Mouse (Mus musculus): ENCODE data around the gene Aspg. TPM values are rescaled to one million over a fixed set of nuclear protein-coding genes. Genes with fewer than 3 reads are reported as not detected.

The Aspg gene
- polyA plus RNA-seq, 2 experiments, result 0.09 TPM; not detected in 1

DNA sequence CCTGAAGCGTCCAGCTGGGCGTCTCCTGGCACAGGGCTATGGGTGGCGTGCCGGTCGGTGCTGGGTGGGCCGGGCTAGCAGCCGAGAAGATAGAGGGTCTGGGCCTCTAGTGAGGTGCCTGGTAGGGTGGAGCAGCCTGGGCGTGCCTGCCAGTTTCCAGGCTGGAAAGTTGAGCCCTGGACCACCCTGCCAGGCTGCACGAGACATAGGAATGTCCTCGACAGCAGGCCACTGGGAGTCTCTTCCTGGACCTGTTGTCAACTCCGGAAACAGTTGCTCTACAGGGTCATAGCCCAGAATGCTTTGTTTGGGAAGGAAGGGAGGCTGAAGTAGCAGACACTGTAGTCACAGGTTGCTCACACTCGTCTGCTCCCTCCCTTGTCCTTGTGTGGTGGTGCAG is 47.1 kb downstream of the Aspg start:
- no peak for ATAC-seq (ENCODE audit: insufficient read depth)
- Histone ChIP-seq H3K36me3 (replicated peaks; ENCODE audit: control insufficient read depth, insufficient read depth, low read depth) (no peaks in the 10 kb centered on the region), H3K4me2 (ENCODE audit: low read depth) (no peak overlapping the region), H3K27ac (no peak overlapping the region), H3K9ac (replicated peaks) (no peak overlapping the region), H3K4me3 (ENCODE audit: insufficient read depth in 1 of 2, low read depth in 2 of 2, low read length in 2 of 2) (no peak overlapping the region), H3K4me1 (replicated peaks; ENCODE audit: control insufficient read depth in 2 of 2, insufficient read depth in 2 of 2, low read length in 1 of 2) (no peaks in the 10 kb centered on the region), H3K9me3 (ENCODE audit: control insufficient read depth, low read length) (no peaks in the 10 kb centered on the region), H3K27me3 (ENCODE audit: control insufficient read depth, insufficient read depth, low read length) (no peaks in the 10 kb centered on the region)
- DNase-seq (ENCODE audit: low read depth in 3 of 3, low spot score in 3 of 3), result no peak
- TF ChIP-seq CTCF (IDR thresholded peaks at IDR 0.05; ENCODE audit: low read depth), result no peak
- no peak for TF ChIP-seq EP300 (IDR thresholded peaks at IDR 0.05; ENCODE audit: low read depth)
- 65% methylated on average over 12 of the region's 12 CpGs for WGBS (ENCODE audit: insufficient replicate concordance)

DNA sequence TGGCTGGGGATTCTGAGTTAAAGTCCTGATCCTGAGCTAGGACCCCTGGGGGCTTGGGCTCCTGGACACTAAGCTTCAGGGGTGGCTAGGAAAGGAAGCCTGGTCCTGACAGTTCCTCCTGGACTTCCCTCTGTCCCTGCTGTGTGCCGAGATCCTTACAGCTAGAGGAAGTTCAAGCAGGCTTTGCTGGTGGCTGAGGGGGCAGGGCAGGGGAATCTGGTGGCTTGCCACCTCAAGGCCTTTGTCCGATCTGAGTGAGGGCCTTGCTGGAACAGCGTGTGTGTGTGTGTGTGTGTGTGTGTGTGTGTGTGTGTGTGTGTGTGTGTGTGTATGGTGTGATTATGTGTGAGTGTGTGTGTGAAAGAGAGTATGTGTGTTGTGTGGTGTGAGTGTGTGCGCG is 48.0 kb downstream of the Aspg start:
- ATAC-seq (ENCODE audit: insufficient read depth), result no peak
- H3K27me3 ChIP-seq (ENCODE audit: control insufficient read depth, insufficient read depth, low read length), result no peaks in the 10 kb centered on the region
- WGBS (ENCODE audit: insufficient replicate concordance), result 43% methylated on average over 5 of the region's 5 CpGs
- no peaks in the 10 kb centered on the region for H3K9me3 ChIP-seq (ENCODE audit: control insufficient read depth, low read length)
- no peak overlapping the region for H3K4me2 ChIP-seq (ENCODE audit: low read depth)
- no peak for TF ChIP-seq CTCF (IDR thresholded peaks at IDR 0.05; ENCODE audit: low read depth)
- no peak for TF ChIP-seq EP300 (IDR thresholded peaks at IDR 0.05; ENCODE audit: low read depth)
- no peak overlapping the region for H3K9ac ChIP-seq (replicated peaks)
- no peak for DNase-seq (ENCODE audit: low read depth in 3 of 3, low spot score in 3 of 3)
- no peaks in the 10 kb centered on the region for H3K36me3 ChIP-seq (replicated peaks; ENCODE audit: control insufficient read depth, insufficient read depth, low read depth)
- no peaks in the 10 kb centered on the region for H3K4me1 ChIP-seq (replicated peaks; ENCODE audit: control insufficient read depth in 2 of 2, insufficient read depth in 2 of 2, low read length in 1 of 2)
- no peak overlapping the region for H3K27ac ChIP-seq
- H3K4me3 ChIP-seq (ENCODE audit: insufficient read depth in 1 of 2, low read depth in 2 of 2, low read length in 2 of 2), result no peak overlapping the region

DNA sequence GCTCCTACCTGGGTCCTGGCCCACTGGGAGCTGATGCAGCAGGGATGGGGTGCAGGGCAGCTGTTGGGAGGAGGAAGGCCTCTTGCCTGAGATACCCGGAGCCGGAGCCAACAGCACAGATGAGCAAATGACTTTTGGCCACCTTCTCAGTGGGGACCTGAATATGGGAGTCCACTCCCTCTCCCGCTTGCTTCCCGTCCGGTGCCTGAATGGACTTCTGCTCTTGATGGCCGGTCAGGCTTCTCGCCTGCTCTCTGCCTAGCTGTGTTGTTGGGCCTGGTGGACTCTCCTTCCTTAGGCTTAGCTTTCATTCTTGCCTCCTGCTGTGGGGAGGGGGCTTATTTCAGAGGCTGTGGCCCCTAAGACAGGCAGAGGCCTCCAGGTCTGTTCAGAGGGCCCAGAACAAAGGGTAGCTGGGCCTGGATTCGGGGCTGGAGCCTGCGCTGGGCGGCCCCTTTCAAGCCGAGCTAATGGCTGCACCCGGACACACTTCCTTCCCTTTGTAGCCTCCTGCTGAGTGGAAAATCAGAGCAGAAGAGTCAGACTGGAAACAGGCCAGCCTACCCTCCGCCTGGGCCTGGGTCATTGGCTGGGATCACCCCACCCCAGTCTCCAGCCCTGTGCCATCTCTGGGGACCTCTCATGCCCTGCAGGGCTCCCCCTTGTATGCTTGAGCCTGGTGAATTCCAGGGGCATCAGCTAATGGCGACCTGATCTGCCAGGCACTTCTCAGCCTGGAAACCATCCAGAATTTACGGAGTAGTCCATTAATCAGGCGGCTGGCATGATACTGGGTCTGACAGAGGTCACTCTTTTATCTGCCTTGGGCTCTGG is 49.0 kb downstream of the Aspg start:
- no peak for ATAC-seq (ENCODE audit: insufficient read depth)
- H3K4me1 ChIP-seq (replicated peaks; ENCODE audit: control insufficient read depth in 2 of 2, insufficient read depth in 2 of 2, low read length in 1 of 2), result no peaks in the 10 kb centered on the region
- no peak overlapping the region for H3K4me2 ChIP-seq (ENCODE audit: low read depth)
- no peak for DNase-seq (ENCODE audit: low read depth in 3 of 3, low spot score in 3 of 3)
- no peak overlapping the region for H3K4me3 ChIP-seq (ENCODE audit: insufficient read depth in 1 of 2, low read depth in 2 of 2, low read length in 2 of 2)
- H3K27me3 ChIP-seq (ENCODE audit: control insufficient read depth, insufficient read depth, low read length), result no peaks in the 10 kb centered on the region
- H3K27ac ChIP-seq, result no peak overlapping the region
- H3K9ac ChIP-seq (replicated peaks), result no peak overlapping the region
- H3K36me3 ChIP-seq (replicated peaks; ENCODE audit: control insufficient read depth, insufficient read depth, low read depth), result no peaks in the 10 kb centered on the region
- no peaks in the 10 kb centered on the region for H3K9me3 ChIP-seq (ENCODE audit: control insufficient read depth, low read length)
- 63% methylated on average over 16 of the region's 16 CpGs for WGBS (ENCODE audit: insufficient replicate concordance)
- TF ChIP-seq EP300 (IDR thresholded peaks at IDR 0.05; ENCODE audit: low read depth), result no peak
- TF ChIP-seq CTCF (IDR thresholded peaks at IDR 0.05; ENCODE audit: low read depth), result no peak

DNA sequence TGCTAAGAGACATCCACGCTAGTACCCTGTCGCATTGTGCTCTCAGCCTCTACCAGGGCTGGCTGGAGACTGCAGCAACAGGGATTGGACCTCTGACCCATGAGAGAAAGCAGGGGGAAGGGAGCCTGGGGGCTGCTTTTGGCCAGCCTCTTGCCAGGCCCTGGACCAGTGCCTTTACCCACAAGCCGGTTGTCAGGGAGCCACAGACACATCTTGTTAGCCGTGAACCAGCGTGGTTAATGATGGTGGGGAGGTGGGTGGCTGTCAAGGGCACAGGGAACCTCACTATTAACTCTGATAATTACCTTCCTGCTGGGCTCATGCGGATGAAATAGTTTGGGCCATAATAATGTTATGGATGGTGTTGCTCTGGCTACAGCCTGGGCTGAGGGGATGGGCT is 50.3 kb downstream of the Aspg start:
- Histone ChIP-seq H3K9ac (replicated peaks) (no peak overlapping the region), H3K4me3 (ENCODE audit: insufficient read depth in 1 of 2, low read depth in 2 of 2, low read length in 2 of 2) (no peak overlapping the region), H3K27me3 (ENCODE audit: control insufficient read depth, insufficient read depth, low read length) (no peaks in the 10 kb centered on the region), H3K27ac (no peak overlapping the region), H3K4me2 (ENCODE audit: low read depth) (no peak overlapping the region), H3K36me3 (replicated peaks; ENCODE audit: control insufficient read depth, insufficient read depth, low read depth) (no peaks in the 10 kb centered on the region), H3K4me1 (replicated peaks; ENCODE audit: control insufficient read depth in 2 of 2, insufficient read depth in 2 of 2, low read length in 1 of 2) (no peaks in the 10 kb centered on the region), H3K9me3 (ENCODE audit: control insufficient read depth, low read length) (no peaks in the 10 kb centered on the region)
- TF ChIP-seq EP300 (IDR thresholded peaks at IDR 0.05; ENCODE audit: low read depth) (no peak), CTCF (IDR thresholded peaks at IDR 0.05; ENCODE audit: low read depth) (no peak)
- DNase-seq (ENCODE audit: low read depth in 3 of 3, low spot score in 3 of 3) (no peak), ATAC-seq (ENCODE audit: insufficient read depth) (no peak)
- 72% methylated on average over 6 of the region's 6 CpGs for WGBS (ENCODE audit: insufficient replicate concordance)

DNA sequence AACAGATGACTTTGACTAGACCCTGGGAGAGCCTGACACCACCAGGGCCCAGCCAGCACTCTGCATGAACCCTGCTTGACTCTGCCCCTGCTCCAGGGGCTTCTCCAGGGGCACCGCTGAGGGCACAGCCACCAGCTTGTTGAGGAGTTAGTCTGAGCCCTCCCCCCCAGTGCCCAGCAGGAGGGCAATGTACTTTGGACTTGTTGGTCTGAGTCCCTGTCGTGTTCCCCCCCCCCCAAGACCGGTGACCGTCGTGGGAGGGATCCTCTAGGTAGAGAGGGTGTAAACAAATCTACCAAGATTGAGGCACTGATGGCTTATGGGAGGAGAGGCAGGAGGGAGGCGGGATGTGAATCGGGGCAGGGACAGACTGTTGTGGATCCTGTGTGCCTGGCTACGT is 51.8 kb downstream of the Aspg start:
- Histone ChIP-seq H3K27me3 (ENCODE audit: control insufficient read depth, insufficient read depth, low read length) (no peaks in the 10 kb centered on the region), H3K9ac (replicated peaks) (no peak overlapping the region), H3K27ac (no peak overlapping the region), H3K4me3 (ENCODE audit: insufficient read depth in 1 of 2, low read depth in 2 of 2, low read length in 2 of 2) (no peak overlapping the region), H3K9me3 (ENCODE audit: control insufficient read depth, low read length) (no peaks in the 10 kb centered on the region), H3K4me2 (ENCODE audit: low read depth) (no peak overlapping the region), H3K36me3 (replicated peaks; ENCODE audit: control insufficient read depth, insufficient read depth, low read depth) (no peaks in the 10 kb centered on the region), H3K4me1 (replicated peaks; ENCODE audit: control insufficient read depth in 2 of 2, insufficient read depth in 2 of 2, low read length in 1 of 2) (no peaks in the 10 kb centered on the region)
- TF ChIP-seq EP300 (IDR thresholded peaks at IDR 0.05; ENCODE audit: low read depth) (no peak), CTCF (IDR thresholded peaks at IDR 0.05; ENCODE audit: low read depth) (no peak)
- 68% methylated on average over 8 of the region's 8 CpGs for WGBS (ENCODE audit: insufficient replicate concordance)
- no peak for DNase-seq (ENCODE audit: low read depth in 3 of 3, low spot score in 3 of 3)
- no peak for ATAC-seq (ENCODE audit: insufficient read depth)
